Mouse (Mus musculus) brown adipose tissue, adult 24 weeks (tissue): Measurements from ENCODE around the gene Cx3cl1. TPM values are rescaled to one million over a fixed set of nuclear protein-coding genes. Genes with fewer than 3 reads are reported as not detected.
A peak's percentile ranks its signal among the peaks of the same experiment; 100 is the strongest.

Experiments used
- H3K27ac ChIP-seq: fragments of 200-500 bp; replicated peaks from 2 replicates; pipeline ENCODE4 v1.5.1; 2012; ENCODE audit warnings: low read depth, mild to moderate bottlenecking, low read length
- H3K4me1 ChIP-seq: fragments of 200-500 bp; 2 replicates; pipeline ENCODE4 v1.6.1; 2012; ENCODE audit warnings: low read length, mixed read lengths; ENCODE audit not compliant: control insufficient read depth, insufficient read depth, insufficient read length
- H3K4me3 ChIP-seq: fragments of 200-500 bp; 2 replicates; pipeline ENCODE4 v1.5.1; 2012; ENCODE audit warnings: low read depth, mild to moderate bottlenecking, low read length, moderate library complexity; ENCODE audit not compliant: insufficient read depth
- polyA plus RNA-seq: library from polyadenylated mRNA; stranded (reverse); fragments of >200 nt; gene quantifications from 2 replicates; pipeline ENCODE4 v1.2.4, GENCODE M21; 2012; ENCODE audit not compliant: missing spikeins, insufficient read depth, insufficient read length

Cx3cl1 gene
- polyA plus RNA-seq = 1.7 and 2.2 TPM in 2 replicates

DNA sequence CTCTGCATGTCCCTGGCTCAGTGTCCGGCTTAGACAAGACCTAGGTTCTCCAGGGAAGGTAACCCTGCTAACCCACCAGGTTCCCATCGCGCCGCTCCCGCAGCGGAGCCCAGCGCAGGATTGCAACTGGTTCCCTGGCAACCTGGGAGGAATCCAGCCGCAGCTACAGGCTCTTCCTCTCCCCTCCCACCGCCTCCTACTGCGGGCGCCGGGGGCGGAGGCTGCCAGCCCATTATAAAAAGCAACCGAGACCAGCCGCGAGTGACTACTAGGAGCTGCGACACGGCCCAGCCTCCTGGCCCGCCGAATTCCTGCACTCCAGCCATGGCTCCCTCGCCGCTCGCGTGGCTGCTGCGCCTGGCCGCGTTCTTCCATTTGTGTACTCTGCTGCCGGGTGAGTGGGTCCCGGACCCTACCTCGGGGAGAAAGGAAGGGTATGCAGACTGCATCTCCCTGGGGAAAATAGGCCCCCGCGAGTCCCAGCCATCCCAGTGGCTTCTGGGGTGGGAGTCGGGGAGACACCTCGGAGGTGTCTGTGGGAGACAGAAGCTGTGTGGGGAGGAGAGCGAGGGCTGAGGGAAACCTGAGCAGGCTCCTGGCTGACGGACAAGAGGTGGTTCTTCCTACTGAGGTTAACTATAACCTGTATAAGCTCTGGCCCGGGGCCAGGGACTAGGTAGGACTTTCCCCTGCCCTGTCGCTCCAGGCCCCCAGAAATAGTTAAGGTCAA, at the start of gene Cx3cl1:
Gene Cx3cl1 (plus strand): TSS at position 69 of the 730 bp plus-strand sequence.
- H3K27ac ChIP-seq = 0 out of 2 replicates have a peak within 1 kb of the TSS, but pooled peaks have one; percentile 24

DNA sequence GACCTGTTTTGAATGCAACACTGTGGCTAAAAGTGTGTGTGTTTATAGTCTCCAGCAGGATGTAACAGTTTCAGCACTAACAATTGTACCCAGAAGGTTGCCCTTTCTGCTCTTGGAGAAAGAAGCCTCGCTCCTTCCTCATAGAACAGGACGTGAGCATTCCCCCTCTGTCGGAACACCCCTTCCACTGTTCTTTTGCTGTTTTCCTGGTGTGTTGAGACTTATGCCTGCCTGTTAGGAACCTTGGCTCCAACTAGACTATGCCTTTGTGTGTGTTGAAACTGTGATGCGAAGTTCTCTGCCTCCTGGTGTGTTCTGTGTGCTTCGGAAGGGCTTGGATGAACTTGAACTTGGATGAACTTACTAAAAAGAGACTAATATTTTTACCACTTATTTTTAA, 45.8 kb upstream of the Cx3cl1 start:
- H3K27ac ChIP-seq = no peak overlapping the region
- no peaks in the 10 kb centered on the region for H3K4me1 ChIP-seq
- H3K4me3 ChIP-seq = no peak overlapping the region

More for the DNA sequence above, at the start of gene Cx3cl1:
- H3K4me1 ChIP-seq = peaks cover 5% of the 10 kb centered on the region
- peak within 1 kb of the TSS; percentile 82 for H3K4me3 ChIP-seq

DNA sequence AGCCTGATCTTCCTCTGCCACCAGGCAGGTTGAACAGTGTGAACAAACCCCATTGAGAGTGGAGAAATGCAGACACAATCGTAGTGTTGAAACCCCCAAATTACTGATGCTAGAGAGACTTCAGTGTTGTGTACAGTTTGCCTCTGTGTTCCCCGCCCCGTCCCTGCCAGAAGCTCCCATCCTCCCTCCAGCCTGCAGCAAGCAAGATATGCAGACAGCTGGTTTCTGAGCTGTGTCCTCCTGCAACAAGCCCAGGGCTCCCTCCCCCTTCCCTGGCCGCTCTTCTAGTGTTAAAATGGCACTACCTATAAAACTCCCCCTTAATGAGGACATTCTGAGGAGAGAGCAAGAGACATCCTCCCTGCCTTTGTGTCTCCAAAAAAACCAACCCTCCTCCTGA, 42.5 kb upstream of the Cx3cl1 start:
- no peak overlapping the region for H3K27ac ChIP-seq
- no peak overlapping the region for H3K4me3 ChIP-seq
- H3K4me1 ChIP-seq = no peaks in the 10 kb centered on the region

DNA sequence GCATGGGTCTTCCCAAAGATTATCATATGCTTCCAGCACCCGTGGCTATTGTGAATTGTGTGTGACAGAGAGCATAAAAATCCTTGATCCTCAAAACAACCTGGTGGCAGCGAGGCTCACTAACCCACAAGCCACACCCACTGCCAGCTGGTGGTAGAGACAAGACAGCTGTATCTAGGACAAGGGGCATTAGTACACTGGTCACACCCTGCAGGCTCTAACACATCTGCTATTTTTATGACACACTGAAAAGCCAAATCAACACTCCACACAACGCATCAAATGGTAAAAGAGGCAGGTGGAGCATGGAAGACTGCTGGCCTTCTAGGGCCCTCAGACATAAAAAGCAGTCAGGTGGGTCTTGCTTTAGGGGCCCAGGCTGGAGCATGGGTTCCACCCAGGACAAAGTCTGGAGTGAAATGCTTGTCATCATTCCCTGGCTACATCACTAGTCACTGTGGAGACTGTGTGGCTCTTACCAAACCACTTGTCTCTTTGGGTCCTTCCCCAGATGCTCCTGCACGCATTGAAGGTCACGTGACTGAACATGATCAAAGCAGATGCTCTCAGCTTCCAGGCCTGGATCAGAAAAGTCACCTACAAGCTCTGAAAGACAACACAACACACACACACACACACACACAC, 37.9 kb upstream of the Cx3cl1 start:
- Histone ChIP-seq H3K4me3 (no peak overlapping the region), H3K4me1 (no peaks in the 10 kb centered on the region), H3K27ac (no peak overlapping the region)

DNA sequence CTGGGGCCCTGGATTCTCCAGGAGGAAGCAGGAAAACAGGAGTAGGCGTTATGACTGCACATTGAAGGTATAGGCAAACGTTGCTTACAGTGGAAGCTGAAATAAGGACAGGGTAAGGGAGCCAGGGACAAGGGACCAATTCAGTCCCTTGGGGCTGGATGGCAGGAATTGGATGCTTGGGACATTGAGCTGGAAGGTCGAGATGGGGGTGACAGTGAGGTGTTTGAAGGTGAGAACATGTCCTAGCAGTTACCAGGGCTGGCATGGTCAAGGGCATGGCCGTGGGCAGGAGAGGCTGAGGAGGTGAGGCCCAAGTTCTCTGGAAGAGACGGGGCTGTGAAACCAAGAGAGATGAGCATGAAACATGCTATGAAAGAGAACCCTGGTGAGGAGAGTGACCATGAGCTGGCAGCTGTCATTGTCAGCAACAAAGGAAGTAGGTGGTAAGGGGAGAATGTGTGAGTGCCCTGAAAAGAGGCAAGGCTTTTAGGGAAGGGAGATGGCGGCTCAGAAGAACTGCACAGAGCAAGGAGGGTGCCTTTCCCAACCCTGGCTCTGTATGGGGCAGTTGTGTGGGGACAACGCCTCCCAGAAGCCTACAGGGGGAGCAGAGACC, 37.0 kb upstream of the Cx3cl1 start:
- H3K4me1 ChIP-seq = no peaks in the 10 kb centered on the region
- no peak overlapping the region for H3K4me3 ChIP-seq
- H3K27ac ChIP-seq = no peak overlapping the region

DNA sequence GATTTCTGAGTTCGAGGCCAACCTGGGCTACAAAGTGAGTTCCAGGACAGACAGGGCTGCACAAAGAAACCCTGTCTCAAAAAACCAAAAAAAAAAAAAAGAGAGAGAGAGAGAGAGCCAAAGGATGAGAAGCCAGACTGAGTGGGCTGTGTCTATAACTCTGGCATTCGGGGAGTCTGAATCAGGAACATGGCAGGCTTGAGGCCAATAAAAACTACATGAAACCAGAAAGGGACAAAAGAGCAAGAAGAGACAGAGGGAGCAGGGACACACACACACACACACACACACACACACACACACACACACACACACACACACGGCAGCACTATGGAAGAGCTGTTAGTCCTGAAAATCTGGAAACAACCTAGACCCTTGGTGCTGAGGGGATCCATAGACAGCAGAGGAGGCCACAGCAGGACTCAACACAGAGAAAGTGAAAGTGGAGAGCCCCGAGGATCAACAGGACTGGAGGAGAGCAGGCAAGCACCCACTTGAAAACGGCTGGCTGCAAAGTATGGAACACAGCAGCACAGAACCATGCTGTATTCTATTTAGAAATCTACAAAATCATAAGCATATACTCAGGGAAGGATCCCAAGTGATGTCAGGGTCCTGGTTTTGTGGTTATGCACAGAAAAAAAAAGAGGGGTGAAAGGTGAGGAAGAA, 36.2 kb upstream of the Cx3cl1 start:
- Histone ChIP-seq H3K27ac (0 out of 2 replicates have a peak overlapping the region, but pooled peaks have one; percentile 7), H3K4me1 (no peaks in the 10 kb centered on the region), H3K4me3 (peak overlapping the region; percentile 14; the same call in 1 of the 2 replicates)

DNA sequence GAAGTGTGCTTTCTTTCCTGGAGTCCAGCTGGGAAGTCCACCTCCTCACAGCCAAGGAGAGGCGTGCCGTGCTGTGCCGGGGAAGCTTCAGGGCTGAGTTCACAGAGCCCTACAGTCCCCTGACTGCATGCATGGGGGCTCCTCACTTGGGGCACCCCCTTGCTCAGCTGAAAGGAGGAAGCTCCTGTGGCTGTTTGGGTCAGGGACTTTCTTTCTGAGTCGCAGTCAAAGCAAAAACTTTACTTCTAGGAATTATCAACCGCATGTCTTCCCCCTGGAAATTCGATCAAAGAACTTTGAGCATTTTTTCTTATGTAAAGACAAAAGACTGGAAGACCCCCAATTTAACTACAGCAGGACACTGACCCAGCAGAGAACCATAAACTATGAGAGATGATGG, 32.0 kb upstream of the Cx3cl1 start:
- H3K4me1 ChIP-seq = no peaks in the 10 kb centered on the region
- no peak overlapping the region for H3K4me3 ChIP-seq
- no peak overlapping the region for H3K27ac ChIP-seq

DNA sequence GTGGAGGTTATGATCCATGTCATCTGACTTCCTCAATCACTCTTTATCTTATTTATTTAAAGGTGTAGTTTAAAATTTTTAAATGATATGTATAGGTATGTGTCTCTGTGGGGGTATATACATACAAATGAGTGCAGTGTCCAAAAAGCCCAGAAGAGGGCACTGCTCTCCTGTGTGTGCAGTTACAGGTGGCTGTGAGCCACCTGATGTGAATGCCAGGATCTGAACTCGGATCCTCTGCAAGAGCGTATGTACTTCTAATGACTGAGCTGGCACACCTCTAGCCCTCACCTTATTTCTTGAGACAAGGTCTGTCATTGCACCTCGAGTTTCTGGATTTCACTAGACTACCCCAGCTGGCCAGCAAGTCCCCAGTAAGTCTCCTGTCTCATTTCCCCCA, 31.2 kb upstream of the Cx3cl1 start:
- H3K27ac ChIP-seq = no peak overlapping the region

DNA sequence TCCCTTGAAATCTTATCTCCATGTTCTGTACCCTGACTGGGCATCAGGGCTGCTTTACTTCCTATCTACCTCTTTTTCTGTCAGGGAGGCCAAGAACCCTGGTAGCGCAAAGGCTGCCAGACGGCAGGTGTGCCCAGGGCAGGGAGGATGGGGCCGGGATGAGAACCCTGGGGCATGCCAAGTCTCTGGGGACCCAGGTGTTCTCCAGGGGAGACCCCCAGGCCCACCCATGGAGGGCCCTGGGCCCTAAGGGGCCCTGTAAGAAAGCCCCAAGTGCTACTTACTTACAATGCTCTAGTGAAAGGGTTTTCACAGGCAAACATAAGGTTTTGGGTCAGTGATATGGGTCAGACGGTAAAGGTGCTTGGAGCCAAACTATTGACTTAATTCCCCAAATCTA, 30.1 kb upstream of the Cx3cl1 start:
- H3K4me1 ChIP-seq = no peaks in the 10 kb centered on the region
- no peak overlapping the region for H3K27ac ChIP-seq
- H3K4me3 ChIP-seq = no peak overlapping the region

More for the DNA sequence above, 31.2 kb upstream of the Cx3cl1 start:
- no peaks in the 10 kb centered on the region for H3K4me1 ChIP-seq
- H3K4me3 ChIP-seq = no peak overlapping the region

DNA sequence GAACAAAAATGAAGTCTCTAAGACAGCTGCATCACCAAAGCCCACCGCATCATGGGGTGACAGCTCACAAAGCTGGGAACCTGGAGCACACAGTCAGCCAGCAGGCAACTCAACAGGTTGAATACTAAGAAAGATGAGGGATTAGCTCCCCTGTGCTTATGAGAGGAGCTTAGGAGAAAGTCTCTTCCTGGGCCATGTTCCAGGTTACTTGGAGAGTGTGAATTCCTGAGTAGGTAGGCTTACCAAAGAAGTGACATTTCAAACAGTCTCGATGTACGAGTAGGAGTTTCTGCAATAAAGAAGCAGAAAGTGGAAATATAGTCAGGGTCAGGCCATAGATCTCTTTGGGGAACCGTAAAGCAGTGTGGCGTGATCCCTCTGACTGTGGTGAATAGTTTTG, 27.3 kb upstream of the Cx3cl1 start:
- H3K4me1 ChIP-seq = 0 out of 2 replicates have a peak, but pooled peaks cover 2% of the 10 kb centered on the region
- no peak overlapping the region for H3K27ac ChIP-seq
- no peak overlapping the region for H3K4me3 ChIP-seq

DNA sequence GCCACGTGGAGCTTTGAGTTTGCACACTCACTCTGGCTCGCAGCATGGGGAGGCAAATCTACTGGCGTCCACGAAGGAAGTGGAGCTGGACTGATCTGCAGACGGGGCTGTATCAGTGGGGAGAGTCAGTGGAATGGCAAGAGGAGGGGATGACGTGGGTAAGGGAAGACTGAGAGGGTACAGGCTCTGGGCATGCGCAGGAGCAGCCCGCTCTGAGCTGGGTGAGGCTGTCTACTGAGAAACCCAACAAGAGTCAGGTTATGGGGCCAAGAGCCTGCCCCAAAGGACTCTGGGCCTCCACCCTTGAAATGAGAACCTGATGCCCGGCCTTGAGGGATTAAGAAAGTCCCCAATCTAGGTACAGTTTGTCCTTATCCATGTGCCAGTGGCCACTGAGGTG, 26.8 kb upstream of the Cx3cl1 start:
- no peak overlapping the region for H3K4me3 ChIP-seq

DNA sequence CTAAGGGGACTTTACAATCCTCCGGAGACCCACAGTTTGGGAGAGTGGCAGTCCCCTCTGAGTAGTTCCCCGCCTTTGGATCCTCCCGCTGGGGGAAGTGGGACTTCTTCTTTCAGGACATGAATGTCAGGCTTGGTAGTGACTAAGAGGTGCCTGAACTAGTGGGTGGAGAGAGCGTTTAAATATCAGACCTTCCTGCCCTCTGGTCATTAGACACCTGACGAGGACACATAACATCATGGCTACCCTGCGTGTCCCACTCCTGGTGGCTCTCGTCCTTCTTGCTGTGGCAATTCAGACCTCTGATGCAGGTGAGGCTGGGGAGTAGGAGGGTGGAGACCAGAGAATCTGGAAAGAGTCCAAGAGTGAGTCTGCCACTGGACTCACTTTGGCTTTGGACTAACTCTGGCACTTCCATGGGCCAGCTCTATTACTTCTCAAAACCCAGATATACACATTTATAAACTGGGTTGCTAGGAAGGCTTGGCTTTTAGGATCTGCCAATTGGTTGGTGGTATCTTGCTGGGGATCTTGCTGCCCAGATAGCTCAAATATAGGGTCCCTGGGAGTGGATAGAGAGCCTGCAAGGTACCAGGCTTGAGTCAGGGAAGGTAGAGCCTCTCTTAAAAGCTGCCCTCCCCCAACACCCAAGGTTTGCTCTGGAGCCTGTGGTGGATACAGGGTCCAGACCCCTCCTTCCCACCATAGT, 26.2 kb upstream of the Cx3cl1 start, which contains the start of gene Ccl22:
Gene Ccl22 (plus strand): TSS at position 115 of the 709 bp plus-strand sequence.
- no peak within 1 kb of the TSS for H3K27ac ChIP-seq
- H3K4me3 ChIP-seq = no peak within 1 kb of the TSS
- H3K4me1 ChIP-seq = 0 out of 2 replicates have a peak, but pooled peaks cover 2% of the 10 kb centered on the region

More for the DNA sequence above, 26.8 kb upstream of the Cx3cl1 start:
- H3K4me1 ChIP-seq = 0 out of 2 replicates have a peak, but pooled peaks cover 2% of the 10 kb centered on the region
- H3K27ac ChIP-seq = no peak overlapping the region

DNA sequence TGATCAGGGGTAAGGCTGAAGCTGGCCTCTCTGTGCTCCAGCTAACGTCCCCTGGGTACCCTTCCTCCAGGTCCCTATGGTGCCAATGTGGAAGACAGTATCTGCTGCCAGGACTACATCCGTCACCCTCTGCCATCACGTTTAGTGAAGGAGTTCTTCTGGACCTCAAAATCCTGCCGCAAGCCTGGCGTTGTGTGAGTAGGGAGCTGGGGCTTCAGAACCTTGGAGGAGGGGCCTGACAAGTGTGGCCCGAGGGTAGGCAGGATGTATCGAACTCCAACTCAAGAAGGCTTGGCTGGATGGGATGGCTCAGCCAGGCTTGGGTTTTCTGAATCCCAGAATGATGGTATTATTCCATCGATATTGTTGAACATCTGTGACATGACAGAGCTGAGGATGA, 25.0 kb upstream of the Cx3cl1 start:
- no peak overlapping the region for H3K27ac ChIP-seq
- H3K4me3 ChIP-seq = no peak overlapping the region
- H3K4me1 ChIP-seq = 0 out of 2 replicates have a peak, but pooled peaks cover 2% of the 10 kb centered on the region

DNA sequence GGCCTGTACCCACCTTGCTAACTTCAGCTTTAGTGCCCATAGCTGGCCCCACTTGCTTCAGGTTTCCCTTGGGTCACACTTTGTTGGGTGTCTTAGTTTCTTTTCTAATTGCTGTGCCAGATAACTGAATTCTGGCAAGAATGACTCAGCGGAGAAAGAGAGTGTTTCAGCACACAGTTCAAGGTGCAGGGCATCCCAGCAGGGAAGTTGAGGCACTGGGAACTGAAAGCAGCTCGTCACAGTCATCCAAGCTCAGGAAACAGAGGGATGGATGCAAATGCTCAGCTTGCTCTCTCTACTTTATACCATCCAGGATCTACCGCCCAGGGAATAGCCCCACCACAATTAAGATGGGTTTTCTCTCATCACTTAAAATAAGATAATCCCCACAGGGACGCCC, 23.4 kb upstream of the Cx3cl1 start:
- Histone ChIP-seq H3K27ac (no peak overlapping the region), H3K4me3 (no peak overlapping the region), H3K4me1 (0 out of 2 replicates have a peak, but pooled peaks cover 2% of the 10 kb centered on the region)
